Mouse (Mus musculus) bone marrow macrophage, adult 2 months (primary cell): ENCODE data around the gene Cd44.

Experiments
- CTCF ChIP-seq: IDR thresholded peaks from 2 replicates; pipeline ENCODE4 v1.5.1; 2012; ENCODE audit warnings: low read depth, mild to moderate bottlenecking, low read length, moderate library complexity
- POLR2A ChIP-seq: IDR thresholded peaks from 2 replicates; pipeline ENCODE4 v1.6.1; 2012; ENCODE audit warnings: mild to moderate bottlenecking, low read depth, low read length, borderline replicate concordance

DNA sequence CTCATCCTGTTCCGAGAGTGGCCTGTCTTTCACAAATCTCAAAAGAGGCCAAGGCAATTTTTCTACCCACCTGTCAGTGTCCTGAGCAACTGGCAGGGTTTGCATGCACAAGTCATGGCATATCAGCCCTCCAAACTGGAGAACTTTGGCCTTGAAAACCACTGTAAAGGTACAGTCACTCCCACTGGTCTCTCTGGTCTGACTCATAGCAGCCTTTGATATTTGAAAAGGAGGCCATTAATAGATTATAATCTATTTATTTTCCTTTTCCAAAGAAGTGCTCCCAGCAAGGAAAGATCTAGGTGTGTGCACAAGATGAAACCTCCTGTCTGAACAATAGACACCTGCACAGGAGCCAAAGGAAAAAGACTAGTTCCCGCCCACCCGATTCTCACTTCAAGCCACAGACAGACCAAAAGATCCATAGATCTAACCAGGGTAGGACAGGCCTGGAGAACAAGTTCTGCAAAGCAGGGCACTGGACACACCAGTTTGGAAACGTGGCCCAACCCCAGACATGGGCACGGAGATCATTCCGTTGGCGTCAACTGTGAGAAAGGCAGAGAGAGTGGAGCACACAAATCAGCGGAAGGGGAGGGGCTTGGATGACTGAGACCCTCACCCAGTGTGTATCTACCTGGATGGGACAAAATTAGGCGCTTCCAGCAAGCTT, 75.4 kb downstream of the Cd44 start:
- TF ChIP-seq CTCF (no peak), POLR2A (no peak)
